ENCODE assay signal across 23 mouse cellular contexts in the genomic region with DNA sequence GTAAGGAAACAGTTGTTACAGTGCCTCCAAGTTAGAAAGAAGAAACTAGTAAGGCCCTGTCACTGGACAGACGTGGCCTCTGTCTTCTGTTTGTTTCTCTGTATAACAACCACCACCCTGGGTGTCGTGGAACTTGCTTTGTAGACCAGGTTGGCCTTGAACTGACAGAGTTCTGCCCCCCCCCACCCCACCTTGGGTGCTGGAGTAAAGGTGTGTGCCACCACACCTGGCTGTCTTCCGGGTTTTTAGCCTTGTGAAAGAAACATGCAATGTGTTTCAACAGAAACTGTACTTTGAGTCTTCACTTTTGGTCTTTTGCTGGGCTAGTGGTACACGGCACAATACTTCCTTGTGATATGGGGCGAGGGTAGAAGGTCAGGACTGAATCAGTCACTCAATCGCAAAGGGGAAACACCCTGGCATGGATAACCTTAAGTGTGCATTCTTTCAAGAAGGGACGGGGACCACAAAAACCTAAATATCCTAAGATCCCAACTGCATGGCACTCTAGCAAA. TPM values are rescaled to one million over a fixed set of nuclear protein-coding genes. Genes with fewer than 3 reads are reported as not detected.
DNase-seq lines count a peak whose midpoint lies in the region; ATAC-seq lines count a peak whose summit lies in the region.
"Had no signal": no experiment of that assay in that cellular context is flagged by ENCODE, and none has a peak within 500 bp of the region (broad histone marks: within the 10 kb centered on the region; RNA-seq: fewer than 3 reads in every experiment).

No protein-coding gene starts in this region.

- H3K4me1 ChIP-seq in intestine, embryonic 16.5 days (ENCODE audit: control insufficient read depth, insufficient read depth, low read length) = no peaks in the 10 kb centered on the region
- no peaks in the 10 kb centered on the region for H3K4me1 ChIP-seq in stomach, embryonic 15.5 days
- H3K4me1 ChIP-seq in hindbrain, embryonic 13.5 days (replicated peaks) = no peaks in the 10 kb centered on the region
- H3K4me1 ChIP-seq: forebrain, embryonic 10.5 days; forebrain, embryonic 13.5 days; heart, embryonic 10.5 days; hindbrain, embryonic 15.5 days had no signal

- peak; percentile 92 for ATAC-seq in intestine, embryonic 16.5 days
- peak; percentile 65; the same call in 1 of the 2 replicates for ATAC-seq in stomach, embryonic 15.5 days (ENCODE audit: insufficient read depth, low FRiP score, low read depth)
- no peak for ATAC-seq in hindbrain, embryonic 13.5 days (ENCODE audit: low FRiP score)
- ATAC-seq: CD4-positive, CD25-positive, alpha-beta regulatory T cell, adult 4 months; forebrain, embryonic 13.5 days; forebrain, embryonic 16.5 days had no signal

- 57% methylated on average over 7 of the region's 7 CpGs for WGBS in intestine, embryonic 16.5 days
- WGBS in large intestine, adult 2 months = 32% methylated on average over 7 of the region's 7 CpGs
- WGBS in stomach, embryonic 15.5 days = 58% methylated on average over 7 of the region's 7 CpGs
- 80% methylated on average over 7 of the region's 7 CpGs for whole genome bisulfite sequencing in hindbrain, embryonic 13.5 days

- H3K4me2 ChIP-seq in intestine, embryonic 16.5 days (ENCODE audit: low read depth, low read length) = no peak overlapping the region
- H3K4me2 ChIP-seq in stomach, embryonic 15.5 days = no peak overlapping the region
- no peak overlapping the region for H3K4me2 ChIP-seq in hindbrain, embryonic 13.5 days
- H3K4me2 ChIP-seq: forebrain, embryonic 13.5 days; heart, embryonic 13.5 days; hindbrain, embryonic 15.5 days had no signal

- no peaks in the 10 kb centered on the region for H3K36me3 ChIP-seq in intestine, embryonic 16.5 days (ENCODE audit: control insufficient read depth, insufficient read depth, low read length)
- H3K36me3 ChIP-seq in stomach, embryonic 15.5 days = no peaks in the 10 kb centered on the region
- no peaks in the 10 kb centered on the region for H3K36me3 ChIP-seq in hindbrain, embryonic 13.5 days
- H3K36me3 ChIP-seq: forebrain, embryonic 10.5 days; heart, embryonic 10.5 days; heart, embryonic 13.5 days; hindbrain, embryonic 15.5 days had no signal

- peak overlapping the region; percentile 86 for H3K27ac ChIP-seq in intestine, embryonic 16.5 days (ENCODE audit: low read length)
- peak overlapping the region; percentile 37 for H3K27ac ChIP-seq in stomach, embryonic 15.5 days
- H3K27ac ChIP-seq in hindbrain, embryonic 13.5 days = no peak overlapping the region
- H3K27ac ChIP-seq: forebrain, embryonic 10.5 days; forebrain, embryonic 13.5 days; heart, adult 2 months; heart, embryonic 10.5 days; heart, embryonic 13.5 days; hindbrain, embryonic 15.5 days had no signal

- no peak overlapping the region for H3K9ac ChIP-seq in intestine, embryonic 16.5 days (ENCODE audit: low read depth, low read length)
- H3K9ac ChIP-seq in stomach, embryonic 15.5 days = no peak overlapping the region
- no peak overlapping the region for H3K9ac ChIP-seq in hindbrain, embryonic 13.5 days
- H3K9ac ChIP-seq: forebrain, embryonic 13.5 days; heart, embryonic 13.5 days; hindbrain, embryonic 15.5 days had no signal

- H3K9me3 ChIP-seq in intestine, embryonic 16.5 days (ENCODE audit: control insufficient read depth, low read length) = no peaks in the 10 kb centered on the region
- H3K9me3 ChIP-seq in stomach, embryonic 15.5 days = no peaks in the 10 kb centered on the region
- H3K9me3 ChIP-seq in hindbrain, embryonic 13.5 days = no peaks in the 10 kb centered on the region
- H3K9me3 ChIP-seq: forebrain, embryonic 10.5 days; forebrain, embryonic 13.5 days; heart, embryonic 10.5 days; heart, embryonic 13.5 days; hindbrain, embryonic 15.5 days had no signal

- no peak overlapping the region for H3K4me3 ChIP-seq in intestine, embryonic 16.5 days (ENCODE audit: low read length)
- H3K4me3 ChIP-seq in stomach, embryonic 15.5 days (replicated peaks) = no peak overlapping the region
- no peak overlapping the region for H3K4me3 ChIP-seq in hindbrain, embryonic 13.5 days
- H3K4me3 ChIP-seq: forebrain, embryonic 10.5 days; forebrain, embryonic 13.5 days; heart, adult 2 months; heart, embryonic 10.5 days; heart, embryonic 13.5 days; hindbrain, embryonic 15.5 days had no signal

- no peaks in the 10 kb centered on the region for H3K27me3 ChIP-seq in intestine, embryonic 16.5 days (replicated peaks; ENCODE audit: control insufficient read depth, insufficient read depth, low read length)
- H3K27me3 ChIP-seq in stomach, embryonic 15.5 days (replicated peaks) = no peaks in the 10 kb centered on the region
- H3K27me3 ChIP-seq in hindbrain, embryonic 13.5 days = no peaks in the 10 kb centered on the region
- H3K27me3 ChIP-seq: forebrain, embryonic 13.5 days; heart, embryonic 13.5 days; hindbrain, embryonic 15.5 days had no signal

- DNase-seq in large intestine, adult 2 months (ENCODE audit: low read depth, low spot score) = peak; percentile 48
- DNase-seq in thymus, postnatal 14 days = no peak
- no peak for DNase-seq in layer of hippocampus, postnatal 10 days (ENCODE audit: low spot score in 2 of 2)
- DNase-seq: adrenal gland, adult 8-10 months; adrenal gland, postnatal 25 days; cerebellum, adult 11-12 months; cerebellum, adult 8-10 months; cerebellum, postnatal 10 days; cerebellum, postnatal 36 days; gastrocnemius, postnatal 25 days; heart, adult 2 months; heart, postnatal 14 days; heart, postnatal 4 days had no signal

RNA-seq across cellular contexts. Expression of a gene that starts 51.9 kb away (rescaled TPM):
- 111 and 142 TPM in 2 replicates for polyA plus RNA-seq in intestine, embryonic 16.5 days (2015; fragmentation: Nextera tagmentation; extraction: Ambion mirVana)
- polyA plus RNA-seq in large intestine, adult 2 months (2012; rRNA removed) = 105 and 134 TPM in 2 replicates
- 125 and 133 TPM in 2 replicates for polyA plus RNA-seq in stomach, embryonic 15.5 days (2015; fragmentation: Nextera tagmentation; extraction: Ambion mirVana)
- polyA plus RNA-seq in hindbrain, embryonic 13.5 days (2015; fragmentation: Nextera tagmentation; extraction: Ambion mirVana) = 116 and 125 TPM in 2 replicates
- 10 to 100 TPM; 64.3 to 69.4 TPM for total RNA-seq in layer of hippocampus, postnatal 10 days (2021)
